Mouse (Mus musculus) embryonic facial prominence, embryonic 12.5 days (tissue): Measurements from ENCODE around the gene Hck. TPM values are rescaled to one million over a fixed set of nuclear protein-coding genes. Genes with fewer than 3 reads are reported as not detected.

Source experiments
- ATAC-seq: fragments of 200-750 bp; cut with Nextera tagmentation; 2 replicates; pipeline ENCODE4 v1.8.0; 2017; ENCODE audit not compliant: insufficient number of reproducible peaks, insufficient read depth, low FRiP score, low TSS enrichment
- H3K27ac ChIP-seq: fragments of 300-500 bp; sonication (generic); 2 replicates; pipeline ENCODE4 v1.5.1; 2016; ENCODE audit warnings: mild to moderate bottlenecking
- H3K27me3 ChIP-seq: fragments of 300-500 bp; sonication (generic); 2 replicates; pipeline ENCODE4 v1.6.1; 2016; ENCODE audit warnings: mild to moderate bottlenecking, moderate library complexity
- H3K36me3 ChIP-seq: fragments of 300-500 bp; sonication (generic); 2 replicates; pipeline ENCODE4 v1.6.1; 2016; ENCODE audit warnings: mild to moderate bottlenecking
- H3K4me1 ChIP-seq: fragments of 300-500 bp; sonication (generic); 2 replicates; pipeline ENCODE4 v1.6.1; 2016
- H3K4me2 ChIP-seq: fragments of 300-500 bp; sonication (generic); replicated peaks from 2 replicates; pipeline ENCODE4 v1.6.1; 2016; ENCODE audit warnings: mild to moderate bottlenecking, moderate library complexity
- H3K4me3 ChIP-seq: fragments of 300-500 bp; sonication (generic); 2 replicates; pipeline ENCODE4 v1.5.1; 2016; ENCODE audit warnings: mild to moderate bottlenecking
- H3K9ac ChIP-seq: fragments of 300-500 bp; sonication (generic); 2 replicates; pipeline ENCODE4 v1.6.1; 2016; ENCODE audit warnings: mild to moderate bottlenecking, moderate library complexity
- H3K9me3 ChIP-seq: fragments of 300-500 bp; sonication (generic); 2 replicates; pipeline ENCODE4 v1.6.1; 2016; ENCODE audit warnings: mild to moderate bottlenecking, moderate library complexity
- WGBS: fragments of 180-500 bp; shearing (Covaris S2); methylation state at CpG from one replicate; pipeline ENCODE4 v1.1.7; 2016; 5-methylcytosine and 5-hydroxymethylcytosine counted together
- polyA plus RNA-seq: library from polyadenylated mRNA; unstranded; fragments of >200 nt; fragmentation: Nextera tagmentation; extraction: Ambion mirVana; gene quantifications from 2 replicates; pipeline ENCODE4 v1.2.1, GENCODE M21; 2016

Hck gene
- polyA plus RNA-seq, 1 experiment from 2014 or later, result 4.2 TPM

- no peaks in the 10 kb centered on the region for H3K4me1 ChIP-seq
- no peak overlapping the region for H3K9ac ChIP-seq
- no peak for ATAC-seq
- no peak overlapping the region for H3K27ac ChIP-seq
- no peaks in the 10 kb centered on the region for H3K9me3 ChIP-seq
- H3K4me3 ChIP-seq, result no peak overlapping the region
- H3K36me3 ChIP-seq, result no peaks in the 10 kb centered on the region
- 61% methylated on average over 4 of the region's 4 CpGs for WGBS
- no peak overlapping the region for H3K4me2 ChIP-seq
- no peaks in the 10 kb centered on the region for H3K27me3 ChIP-seq
Measured at GRCm38 (mm10) chr2:153136211-153136610, 27.9 kb downstream of the Hck start.

GRCm38 (mm10) chr2:153139158-153139557 is 30.9 kb downstream of the Hck start:
- H3K9ac ChIP-seq, result no peak overlapping the region
- H3K4me2 ChIP-seq, result no peak overlapping the region
- H3K36me3 ChIP-seq, result no peaks in the 10 kb centered on the region
- H3K4me1 ChIP-seq, result no peaks in the 10 kb centered on the region
- no peaks in the 10 kb centered on the region for H3K27me3 ChIP-seq
- H3K27ac ChIP-seq, result no peak overlapping the region
- WGBS, result 77% methylated on average over 7 of the region's 7 CpGs
- H3K4me3 ChIP-seq, result no peak overlapping the region
- ATAC-seq, result no peak
- H3K9me3 ChIP-seq, result no peaks in the 10 kb centered on the region

- no peaks in the 10 kb centered on the region for H3K9me3 ChIP-seq
- WGBS, result 8% methylated on average over 9 of the region's 9 CpGs
- 0 out of 2 replicates have a peak overlapping the region, but pooled peaks have one; percentile 12 for H3K27ac ChIP-seq
- no peak overlapping the region for H3K9ac ChIP-seq
- no peaks in the 10 kb centered on the region for H3K4me1 ChIP-seq
- H3K4me2 ChIP-seq, result no peak overlapping the region
- no peaks in the 10 kb centered on the region for H3K27me3 ChIP-seq
- no peaks in the 10 kb centered on the region for H3K36me3 ChIP-seq
- no peak for ATAC-seq
- no peak overlapping the region for H3K4me3 ChIP-seq
Measured at GRCm38 (mm10) chr2:153139996-153140613, 31.8 kb downstream of the Hck start.

- Histone ChIP-seq H3K4me2 (no peak overlapping the region), H3K4me3 (no peak overlapping the region), H3K9me3 (no peaks in the 10 kb centered on the region), H3K9ac (no peak overlapping the region), H3K27ac (no peak overlapping the region), H3K27me3 (no peaks in the 10 kb centered on the region), H3K4me1 (no peaks in the 10 kb centered on the region), H3K36me3 (no peaks in the 10 kb centered on the region)
- no peak for ATAC-seq
- 32% methylated on average over 10 of the region's 10 CpGs for WGBS
Measured at GRCm38 (mm10) chr2:153142620-153143199, 34.4 kb downstream of the Hck start.

- 0 out of 2 replicates have a peak, but pooled peaks cover 3% of the 10 kb centered on the region for H3K27me3 ChIP-seq
- no peak overlapping the region for H3K9ac ChIP-seq
- H3K4me2 ChIP-seq, result no peak overlapping the region
- ATAC-seq, result no peak
- no peak overlapping the region for H3K27ac ChIP-seq
- H3K4me1 ChIP-seq, result no peaks in the 10 kb centered on the region
- no peak overlapping the region for H3K4me3 ChIP-seq
- no peaks in the 10 kb centered on the region for H3K36me3 ChIP-seq
- no peaks in the 10 kb centered on the region for H3K9me3 ChIP-seq
- 70% methylated on average over 5 of the region's 5 CpGs for WGBS
Measured at GRCm38 (mm10) chr2:153145346-153145745, 37.1 kb downstream of the Hck start.

GRCm38 (mm10) chr2:153147236-153147635 is 39.0 kb downstream of the Hck start:
- Histone ChIP-seq H3K27me3 (0 out of 2 replicates have a peak, but pooled peaks cover 3% of the 10 kb centered on the region), H3K4me3 (no peak overlapping the region), H3K4me2 (no peak overlapping the region), H3K9ac (no peak overlapping the region), H3K4me1 (no peaks in the 10 kb centered on the region), H3K36me3 (no peaks in the 10 kb centered on the region), H3K27ac (no peak overlapping the region), H3K9me3 (no peaks in the 10 kb centered on the region)
- WGBS, result 70% methylated on average over 3 of the region's 3 CpGs
- no peak for ATAC-seq

GRCm38 (mm10) chr2:153147715-153148114 is 39.4 kb downstream of the Hck start:
- 0 out of 2 replicates have a peak, but pooled peaks cover 3% of the 10 kb centered on the region for H3K27me3 ChIP-seq
- H3K36me3 ChIP-seq, result no peaks in the 10 kb centered on the region
- WGBS, result 24% methylated on average over 3 of the region's 3 CpGs
- H3K4me2 ChIP-seq, result no peak overlapping the region
- H3K9me3 ChIP-seq, result no peaks in the 10 kb centered on the region
- no peaks in the 10 kb centered on the region for H3K4me1 ChIP-seq
- no peak for ATAC-seq
- H3K4me3 ChIP-seq, result no peak overlapping the region
- no peak overlapping the region for H3K27ac ChIP-seq
- no peak overlapping the region for H3K9ac ChIP-seq

- peaks cover 7% of the 10 kb centered on the region for H3K27me3 ChIP-seq
- no peak overlapping the region for H3K9ac ChIP-seq
- H3K4me3 ChIP-seq, result no peak overlapping the region
- H3K36me3 ChIP-seq, result no peaks in the 10 kb centered on the region
- no peak overlapping the region for H3K4me2 ChIP-seq
- WGBS, result 73% methylated on average over 3 of the region's 3 CpGs
- H3K27ac ChIP-seq, result no peak overlapping the region
- no peak for ATAC-seq
- no peaks in the 10 kb centered on the region for H3K4me1 ChIP-seq
- H3K9me3 ChIP-seq, result no peaks in the 10 kb centered on the region
Measured at GRCm38 (mm10) chr2:153149742-153150141, 41.5 kb downstream of the Hck start.

- Histone ChIP-seq H3K9me3 (no peaks in the 10 kb centered on the region), H3K4me2 (no peak overlapping the region), H3K27ac (no peak overlapping the region), H3K4me1 (no peaks in the 10 kb centered on the region), H3K27me3 (peaks cover 7% of the 10 kb centered on the region), H3K4me3 (no peak overlapping the region), H3K36me3 (no peaks in the 10 kb centered on the region), H3K9ac (no peak overlapping the region)
- WGBS, result 73% methylated on average over 7 of the region's 7 CpGs
- no peak for ATAC-seq
Measured at GRCm38 (mm10) chr2:153151026-153151425, 42.8 kb downstream of the Hck start.

- WGBS, result 77% methylated on average over 8 of the region's 8 CpGs
- no peak overlapping the region for H3K9ac ChIP-seq
- H3K9me3 ChIP-seq, result no peaks in the 10 kb centered on the region
- H3K27ac ChIP-seq, result no peak overlapping the region
- H3K27me3 ChIP-seq, result peaks cover 7% of the 10 kb centered on the region
- H3K4me3 ChIP-seq, result no peak overlapping the region
- H3K36me3 ChIP-seq, result no peaks in the 10 kb centered on the region
- H3K4me2 ChIP-seq, result no peak overlapping the region
- no peaks in the 10 kb centered on the region for H3K4me1 ChIP-seq
- ATAC-seq, result no peak
Measured at GRCm38 (mm10) chr2:153151926-153152665, 43.8 kb downstream of the Hck start.

GRCm38 (mm10) chr2:153153033-153153450 is 44.8 kb downstream of the Hck start:
- Histone ChIP-seq H3K27ac (no peak overlapping the region), H3K4me3 (no peak overlapping the region), H3K4me1 (no peaks in the 10 kb centered on the region), H3K9me3 (no peaks in the 10 kb centered on the region), H3K27me3 (peaks cover 7% of the 10 kb centered on the region), H3K9ac (no peak overlapping the region), H3K4me2 (no peak overlapping the region), H3K36me3 (no peaks in the 10 kb centered on the region)
- ATAC-seq, result no peak
- WGBS, result 70% methylated on average over 4 of the region's 4 CpGs

- ATAC-seq, result no peak
- Histone ChIP-seq H3K4me3 (no peak overlapping the region), H3K9me3 (no peaks in the 10 kb centered on the region), H3K36me3 (no peaks in the 10 kb centered on the region), H3K4me2 (no peak overlapping the region), H3K27ac (no peak overlapping the region), H3K9ac (no peak overlapping the region), H3K27me3 (peaks cover 4% of the 10 kb centered on the region), H3K4me1 (peaks cover 3% of the 10 kb centered on the region; the same call in 1 of the 2 replicates)
- WGBS, result 90% methylated on average over 3 of the region's 3 CpGs
Measured at GRCm38 (mm10) chr2:153157270-153157669, 49.0 kb downstream of the Hck start.
